Mouse (Mus musculus) frontal cortex, postnatal 14 days (tissue): Measurements from ENCODE around the gene Lrfn2.

Experiments
- DNase-seq, 2 experiments: peaks; one replicate each; pipeline ENCODE4 v3.0.0; 2022; ENCODE audit warnings: low spot score in 2 of 2

Lrfn2 gene

GRCm38 (mm10) chr17:48968304-48968703 lies 36.1 kb downstream of the Lrfn2 start:
- DNase-seq: no peak

- no peak for DNase-seq
These were observed 39.1 kb downstream of the Lrfn2 start for GRCm38 (mm10) chr17:48971296-48971695.

GRCm38 (mm10) chr17:48972866-48973265 lies 40.7 kb downstream of the Lrfn2 start:
- DNase-seq: no peak

DNA sequence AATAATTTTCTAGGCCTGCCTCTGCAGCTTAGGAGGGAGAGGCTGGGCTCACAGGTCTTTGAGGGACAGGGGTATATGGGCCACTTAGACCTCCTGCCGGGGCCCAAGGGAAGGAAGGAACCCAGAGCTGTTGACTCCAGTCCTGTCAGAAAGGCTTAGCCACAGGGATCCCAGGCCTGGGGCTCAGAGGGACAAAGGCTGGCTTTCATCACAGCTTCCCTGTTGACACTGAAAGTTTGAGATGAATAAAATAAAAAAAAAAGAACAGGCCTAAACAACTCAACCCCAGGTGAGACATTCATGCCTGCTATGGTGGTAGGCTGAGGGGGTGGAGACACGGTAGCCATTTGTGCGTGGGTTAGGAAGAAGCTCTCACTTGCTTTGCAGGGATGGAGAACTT lies 41.2 kb downstream of the Lrfn2 start:
- DNase-seq: no peak

- DNase-seq: no peak
These were observed 42.9 kb downstream of the Lrfn2 start for GRCm38 (mm10) chr17:48975055-48975454.

GRCm38 (mm10) chr17:48976611-48977022 lies 44.4 kb downstream of the Lrfn2 start:
- DNase-seq: peak; percentile 54 to 63

GRCm38 (mm10) chr17:48995256-48995993 lies 63.2 kb downstream of the Lrfn2 start:
- DNase-seq: no peak

DNA sequence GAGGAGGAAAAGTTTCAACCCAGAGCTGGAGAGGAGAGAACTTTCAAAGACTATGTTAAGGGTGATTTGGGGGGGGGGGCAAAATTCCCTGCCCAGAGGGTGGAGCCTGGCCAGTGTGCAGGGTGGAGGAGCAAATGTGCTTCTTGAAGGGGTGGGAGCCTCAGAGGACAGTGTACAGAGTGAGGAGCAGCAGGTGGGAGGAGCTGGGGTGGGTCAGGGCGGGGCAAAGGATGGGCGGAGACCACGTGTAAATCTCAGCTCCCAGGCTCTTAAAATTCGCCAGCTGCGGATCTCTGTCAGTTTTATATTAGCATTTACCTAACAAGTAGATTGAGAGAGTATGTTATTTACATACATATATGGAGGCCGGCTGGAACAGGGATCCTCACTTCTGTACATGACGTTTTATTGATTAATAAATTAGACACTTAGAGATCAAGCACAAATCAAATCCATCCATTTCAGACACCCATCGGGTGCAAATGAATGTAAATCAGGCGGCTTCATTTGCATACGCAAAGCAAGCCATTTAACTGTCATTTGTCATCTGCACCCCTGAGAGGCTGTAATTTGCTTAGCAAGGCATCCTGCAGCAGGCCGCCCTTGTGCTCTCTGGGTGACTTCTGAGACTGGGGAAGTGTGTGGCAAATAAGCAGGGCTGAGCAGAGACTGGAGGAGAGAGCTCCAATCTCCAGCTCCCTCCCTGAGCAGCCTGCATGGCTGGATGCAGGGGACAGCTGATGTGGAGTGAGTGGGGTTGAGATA lies 67.5 kb downstream of the Lrfn2 start:
- no peak for DNase-seq

DNA sequence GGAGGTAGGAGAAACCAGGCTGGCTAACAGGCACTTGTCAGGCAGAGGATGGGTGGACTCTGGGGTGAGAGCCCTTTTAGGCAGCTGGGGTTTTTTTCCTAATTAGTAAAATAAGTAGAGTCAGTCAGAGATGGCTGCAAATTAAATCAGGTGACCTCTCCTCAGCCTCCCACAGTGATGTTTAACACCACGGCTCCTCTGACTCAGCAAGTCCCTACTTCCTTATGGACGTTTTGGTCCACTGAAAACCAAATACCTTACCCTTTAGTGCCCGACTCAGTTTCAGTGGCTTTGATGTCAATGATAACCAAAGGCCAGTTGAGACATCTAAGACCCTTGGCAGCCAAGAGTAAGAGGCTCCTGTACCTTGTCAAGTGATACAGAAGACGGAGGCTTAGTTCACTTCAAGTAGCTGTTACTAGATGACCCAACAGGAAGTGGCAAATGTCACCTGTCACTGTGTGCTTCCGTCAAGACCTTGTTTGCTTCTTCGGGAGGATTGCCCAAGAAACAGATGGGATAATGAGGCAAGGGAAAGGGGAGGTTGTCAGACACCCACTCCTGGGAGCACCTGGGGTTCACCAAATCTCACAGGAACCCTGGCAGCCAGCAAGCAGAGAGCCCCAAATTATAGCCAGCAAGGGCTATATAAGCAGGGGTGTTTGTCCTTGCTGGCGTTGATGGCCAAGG lies 77.3 kb downstream of the Lrfn2 start:
- no peak for DNase-seq

- peak in 1 of 2 experiments; percentile 25 for DNase-seq
These were observed 81.9 kb downstream of the Lrfn2 start for GRCm38 (mm10) chr17:49013876-49014600.

DNA sequence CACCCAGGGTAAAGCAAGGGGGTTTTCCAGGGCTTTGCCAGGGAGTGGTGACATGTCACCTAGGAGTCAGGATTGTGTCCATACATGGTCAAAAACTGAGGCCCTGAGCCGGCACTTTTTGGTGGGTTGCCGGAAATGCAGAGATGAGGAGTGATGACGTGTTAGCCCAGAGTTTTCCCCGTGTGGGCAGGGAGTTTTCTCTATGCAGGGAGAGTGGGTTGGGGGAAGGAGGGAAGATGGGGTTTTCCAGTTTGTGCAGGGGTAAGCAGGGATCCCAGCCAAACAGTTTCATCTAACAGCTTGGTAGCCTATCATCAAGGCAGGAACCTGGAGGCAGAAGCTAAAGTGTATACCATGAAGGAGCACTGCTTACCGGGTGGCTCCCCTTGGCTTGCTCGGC lies 83.2 kb downstream of the Lrfn2 start:
- DNase-seq: no peak

- DNase-seq: no peak
These were observed 84.0 kb downstream of the Lrfn2 start for GRCm38 (mm10) chr17:49016229-49016628.

GRCm38 (mm10) chr17:49017438-49018415 lies 85.5 kb downstream of the Lrfn2 start:
- DNase-seq: no peak

- no peak for DNase-seq
These were observed 86.8 kb downstream of the Lrfn2 start for GRCm38 (mm10) chr17:49018774-49019488.

GRCm38 (mm10) chr17:49029556-49030268 lies 97.5 kb downstream of the Lrfn2 start:
- DNase-seq: peak; percentile 30 to 41

DNA sequence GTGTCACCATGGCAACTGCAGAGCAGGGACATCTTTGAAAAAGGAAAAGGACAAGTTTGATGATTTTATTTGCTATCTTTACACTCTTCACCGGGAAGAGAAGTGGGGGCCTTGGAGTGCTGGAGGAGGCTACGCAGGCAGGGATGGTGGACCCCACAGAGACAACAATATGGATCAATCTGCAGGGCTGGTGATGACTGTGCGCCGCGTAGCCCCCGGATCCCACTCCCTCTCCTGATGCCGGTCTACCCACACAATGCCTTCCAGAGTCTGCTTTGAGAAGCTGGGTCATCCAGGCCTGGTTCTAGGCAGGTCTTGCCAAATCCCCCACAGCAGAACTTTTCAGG lies 98.1 kb downstream of the Lrfn2 start:
- DNase-seq: no peak

DNA sequence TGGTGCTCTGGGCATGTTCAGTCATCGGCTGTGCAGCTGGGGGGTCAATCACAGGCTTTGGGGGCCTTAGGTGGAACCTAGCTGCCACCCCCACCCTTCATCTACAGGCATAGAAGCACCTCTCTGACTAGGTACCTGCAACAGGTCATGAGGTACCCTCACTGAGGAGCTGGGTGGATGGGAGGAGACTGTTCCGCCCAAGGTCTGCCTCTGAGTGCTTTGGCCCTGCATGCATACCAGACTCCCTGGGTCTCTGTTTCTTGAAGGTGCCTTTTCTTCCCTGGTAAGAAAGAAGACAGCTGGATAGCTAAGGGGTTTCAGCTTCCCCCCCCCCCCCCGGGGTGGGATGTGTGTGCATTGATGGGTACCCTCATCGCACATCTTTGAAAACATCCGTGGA lies 98.7 kb downstream of the Lrfn2 start:
- no peak for DNase-seq

GRCm38 (mm10) chr17:49031790-49032189 lies 99.6 kb downstream of the Lrfn2 start:
- DNase-seq: no peak

DNA sequence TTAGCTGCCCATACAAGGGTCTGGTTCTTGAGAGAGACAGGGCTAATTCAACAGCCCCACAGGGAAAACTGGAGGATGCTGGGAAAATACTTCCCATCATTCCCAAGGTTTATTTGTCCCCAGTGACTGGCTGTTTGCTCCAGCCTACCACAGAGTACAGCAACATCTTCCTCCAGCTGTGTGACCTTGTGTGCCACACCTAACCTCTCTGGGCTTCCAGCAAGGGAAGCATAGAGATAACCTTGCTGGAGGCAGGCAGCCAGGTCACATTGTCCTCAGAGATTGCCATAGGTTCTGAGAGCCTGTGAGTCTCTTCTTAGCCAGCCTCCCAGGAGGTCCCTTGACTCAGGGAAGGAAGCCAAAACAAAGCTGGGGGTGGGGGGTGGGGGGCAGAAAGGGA lies 101.1 kb downstream of the Lrfn2 start:
- no peak for DNase-seq
